Mouse (Mus musculus): ENCODE measurements at regions not wholly inside any gene's neighbourhood (a gene's known extent, or its start where the extent isn't known, plus 50 kb on each side); places are given as distances from the start of the nearest gene placed in this dataset.

DNA sequence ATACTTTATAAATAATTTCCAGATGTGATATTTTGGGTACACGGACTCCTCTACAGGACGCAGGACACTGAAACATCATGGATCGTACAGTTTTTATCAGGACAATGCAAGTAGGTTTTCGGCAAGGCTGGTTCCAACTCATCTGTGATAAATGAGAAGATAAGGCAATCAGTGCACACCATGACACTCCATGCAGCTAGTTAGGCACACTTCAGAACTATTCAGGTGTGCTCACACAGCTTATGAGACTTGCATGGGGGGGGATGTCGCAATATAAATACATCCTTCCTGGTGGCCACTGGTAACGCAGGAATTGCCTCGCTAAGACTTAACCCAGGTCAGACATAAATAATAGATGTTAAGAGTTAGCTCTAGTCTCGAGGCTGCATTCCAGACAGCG is 77.3 kb upstream of the Dnajc24 start:
- H3K4me1 ChIP-seq = peaks cover 32% of the 10 kb centered on the region
- no peaks in the 10 kb centered on the region for H3K36me3 ChIP-seq (replicated peaks)
- 46% methylated on average over 9 of the region's 9 CpGs for WGBS
- no peaks in the 10 kb centered on the region for H3K9me3 ChIP-seq
- H3K27ac ChIP-seq = peak overlapping the region; percentile 43; the same call in 1 of the 2 replicates
- no peak overlapping the region for H3K9ac ChIP-seq
- H3K27me3 ChIP-seq = peaks cover 20% of the 10 kb centered on the region
- H3K4me3 ChIP-seq (replicated peaks) = no peak overlapping the region
- no peak for ATAC-seq (ENCODE audit: low FRiP score)
- no peak overlapping the region for H3K4me2 ChIP-seq

GRCm38 (mm10) chr2:106078591-106078990 is 75.2 kb upstream of the Dnajc24 start:
- H3K9ac ChIP-seq = no peak overlapping the region
- H3K27ac ChIP-seq = peak overlapping the region; percentile 37; the same call in 1 of the 2 replicates
- no peaks in the 10 kb centered on the region for H3K9me3 ChIP-seq
- 9% methylated on average over 3 of the region's 3 CpGs for WGBS
- peaks cover 24% of the 10 kb centered on the region for H3K27me3 ChIP-seq
- ATAC-seq (ENCODE audit: low FRiP score) = peak; percentile 61
- no peak overlapping the region for H3K4me3 ChIP-seq (replicated peaks)
- H3K36me3 ChIP-seq (replicated peaks) = no peaks in the 10 kb centered on the region
- no peak overlapping the region for H3K4me2 ChIP-seq
- peaks cover 27% of the 10 kb centered on the region for H3K4me1 ChIP-seq

DNA sequence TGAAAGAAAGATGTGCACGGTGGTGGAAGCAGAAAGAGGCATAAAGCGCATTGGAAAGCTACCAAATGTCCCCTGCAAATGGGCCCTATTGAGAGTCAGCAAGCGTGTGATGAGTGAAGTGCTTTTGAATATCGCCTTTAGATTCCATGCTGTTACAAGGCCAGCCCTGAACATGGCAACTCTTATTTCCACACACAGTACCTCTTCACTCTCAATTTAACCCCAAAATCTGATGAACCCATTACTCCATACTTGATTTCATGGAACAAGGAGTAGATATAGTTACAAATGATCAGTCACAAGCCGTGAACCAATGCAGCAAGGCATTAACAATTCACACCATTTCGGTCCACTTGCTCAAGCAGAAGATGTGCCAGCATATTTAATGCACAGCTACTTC is 71.1 kb upstream of the Dnajc24 start:
- WGBS = 33% methylated on average over 6 of the region's 6 CpGs
- H3K27me3 ChIP-seq = peaks cover 14% of the 10 kb centered on the region; the same call in 1 of the 2 replicates
- H3K27ac ChIP-seq = no peak overlapping the region

DNA sequence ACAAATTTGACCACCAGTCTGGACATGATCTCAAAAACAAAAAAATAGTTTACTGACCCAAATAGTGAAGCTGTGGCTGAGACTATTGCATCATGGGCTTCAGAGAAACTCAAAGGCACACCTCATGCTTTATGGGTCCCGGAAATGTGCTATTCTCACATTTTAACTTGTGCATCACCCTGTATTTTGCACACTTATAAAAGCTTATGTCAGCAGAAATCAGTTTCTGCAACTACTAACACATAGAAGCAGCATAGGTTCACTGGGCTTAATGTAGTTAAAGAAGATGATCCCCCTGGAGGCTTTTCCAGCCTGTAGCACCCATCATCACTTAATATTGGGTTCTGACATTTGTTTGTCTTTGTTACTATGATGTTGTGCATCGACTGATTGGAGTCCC is 61.0 kb upstream of the Dnajc24 start:
- Histone ChIP-seq H3K4me1 (0 out of 2 replicates have a peak, but pooled peaks cover 4% of the 10 kb centered on the region), H3K9ac (no peak overlapping the region), H3K27me3 (peaks cover 6% of the 10 kb centered on the region), H3K4me2 (no peak overlapping the region), H3K27ac (no peak overlapping the region), H3K9me3 (no peaks in the 10 kb centered on the region), H3K4me3 (replicated peaks) (no peak overlapping the region), H3K36me3 (replicated peaks) (no peaks in the 10 kb centered on the region)
- WGBS = 87% methylated on average over 2 of the region's 2 CpGs
- no peak for ATAC-seq (ENCODE audit: low FRiP score)

More for the DNA sequence above, 71.1 kb upstream of the Dnajc24 start:
- Histone ChIP-seq H3K9ac (no peak overlapping the region), H3K4me2 (no peak overlapping the region), H3K36me3 (replicated peaks) (no peaks in the 10 kb centered on the region), H3K4me1 (0 out of 2 replicates have a peak, but pooled peaks cover 5% of the 10 kb centered on the region), H3K4me3 (replicated peaks) (no peak overlapping the region), H3K9me3 (no peaks in the 10 kb centered on the region)
- peak; percentile 85 for ATAC-seq (ENCODE audit: low FRiP score)
